Mouse (Mus musculus) stomach, embryonic 15.5 days (tissue): ENCODE measurements around the gene C1galt1c1. TPM values are rescaled to one million over a fixed set of nuclear protein-coding genes. Genes with fewer than 3 reads are reported as not detected.

Source experiments
- ATAC-seq: fragments of 200-750 bp; cut with Nextera tagmentation; 2 replicates; pipeline ENCODE4 v1.8.0; 2017; ENCODE audit warnings: low read depth, moderate number of reproducible peaks, moderate TSS enrichment; ENCODE audit not compliant: insufficient read depth, low FRiP score
- H3K27ac ChIP-seq: fragments of 300-500 bp; sonication (generic); 2 replicates; pipeline ENCODE4 v1.5.1; 2015; ENCODE audit warnings: mild to moderate bottlenecking, inconsistent platforms
- H3K27me3 ChIP-seq: fragments of 300-500 bp; sonication (generic); replicated peaks from 2 replicates; pipeline ENCODE4 v1.6.1; 2015; ENCODE audit warnings: inconsistent platforms
- H3K36me3 ChIP-seq: fragments of 300-500 bp; sonication (generic); 2 replicates; pipeline ENCODE4 v1.6.1; 2015; ENCODE audit warnings: inconsistent platforms
- H3K4me1 ChIP-seq: fragments of 300-500 bp; sonication (generic); 2 replicates; pipeline ENCODE4 v1.6.1; 2015; ENCODE audit warnings: inconsistent platforms
- H3K4me2 ChIP-seq: fragments of 300-500 bp; sonication (generic); 2 replicates; pipeline ENCODE4 v1.6.1; 2015; ENCODE audit warnings: mild to moderate bottlenecking, inconsistent platforms
- H3K4me3 ChIP-seq: fragments of 300-500 bp; sonication (generic); replicated peaks from 2 replicates; pipeline ENCODE4 v1.5.1; 2015; ENCODE audit warnings: inconsistent platforms
- H3K9ac ChIP-seq: fragments of 300-500 bp; sonication (generic); 2 replicates; pipeline ENCODE4 v1.6.1; 2015; ENCODE audit warnings: inconsistent platforms
- H3K9me3 ChIP-seq: fragments of 300-500 bp; sonication (generic); 2 replicates; pipeline ENCODE4 v1.6.1; 2016; ENCODE audit warnings: inconsistent platforms
- WGBS: fragments of 180-500 bp; shearing (Covaris S2); methylation state at CpG from one replicate; pipeline ENCODE4 v1.1.7; 2015; 5-methylcytosine and 5-hydroxymethylcytosine counted together
- polyA plus RNA-seq: library from polyadenylated mRNA; unstranded; fragments of >200 nt; fragmentation: Nextera tagmentation; extraction: Ambion mirVana; gene quantifications from 2 replicates; pipeline ENCODE4 v1.2.1, GENCODE M21; 2015

Gene C1galt1c1
- 44.4 and 44.7 TPM in 2 replicates for polyA plus RNA-seq

- H3K9ac ChIP-seq: peak within 1 kb of the TSS; percentile 32
- ATAC-seq: peak; percentile 99
- no peaks in the 10 kb centered on the region for H3K27me3 ChIP-seq
- peak within 1 kb of the TSS; percentile 59 for H3K4me3 ChIP-seq
- WGBS: 25% methylated on average over 39 of the region's 43 CpGs
- H3K27ac ChIP-seq: peak within 1 kb of the TSS; percentile 91
- H3K4me1 ChIP-seq: no peaks in the 10 kb centered on the region
- H3K9me3 ChIP-seq: no peaks in the 10 kb centered on the region
- peak within 1 kb of the TSS; percentile 47 for H3K4me2 ChIP-seq
- no peaks in the 10 kb centered on the region for H3K36me3 ChIP-seq
Observed at GRCm38 (mm10) chrX:38634801-38635637, at the start of gene C1galt1c1. Gene C1galt1c1, minus strand, starts transcription at chrX:38635087.

- WGBS: 40% methylated on average over 2 of the region's 2 CpGs
- no peak overlapping the region for H3K27ac ChIP-seq
- ATAC-seq: no peak
Observed at GRCm38 (mm10) chrX:38681972-38682371, 47.1 kb upstream of the C1galt1c1 start.

GRCm38 (mm10) chrX:38669111-38669903 lies 34.4 kb upstream of the C1galt1c1 start:
- no peak overlapping the region for H3K4me3 ChIP-seq
- no peaks in the 10 kb centered on the region for H3K4me1 ChIP-seq
- 49% methylated on average over 6 of the region's 6 CpGs for WGBS
- H3K9ac ChIP-seq: no peak overlapping the region
- H3K4me2 ChIP-seq: no peak overlapping the region
- no peaks in the 10 kb centered on the region for H3K9me3 ChIP-seq
- H3K36me3 ChIP-seq: no peaks in the 10 kb centered on the region
- no peak overlapping the region for H3K27ac ChIP-seq
- H3K27me3 ChIP-seq: no peaks in the 10 kb centered on the region
- ATAC-seq: no peak

More at GRCm38 (mm10) chrX:38681972-38682371, 47.1 kb upstream of the C1galt1c1 start:
- Histone ChIP-seq H3K4me3 (no peak overlapping the region), H3K36me3 (no peaks in the 10 kb centered on the region), H3K4me2 (no peak overlapping the region), H3K9me3 (no peaks in the 10 kb centered on the region), H3K27me3 (no peaks in the 10 kb centered on the region), H3K4me1 (no peaks in the 10 kb centered on the region), H3K9ac (no peak overlapping the region)

GRCm38 (mm10) chrX:38656206-38656883 lies 21.5 kb upstream of the C1galt1c1 start:
- H3K36me3 ChIP-seq: no peaks in the 10 kb centered on the region
- no peak overlapping the region for H3K27ac ChIP-seq
- no peak overlapping the region for H3K9ac ChIP-seq
- no peaks in the 10 kb centered on the region for H3K27me3 ChIP-seq
- no peak overlapping the region for H3K4me2 ChIP-seq
- 69% methylated on average over 4 of the region's 4 CpGs for WGBS
- no peak for ATAC-seq
- no peaks in the 10 kb centered on the region for H3K9me3 ChIP-seq
- no peaks in the 10 kb centered on the region for H3K4me1 ChIP-seq
- H3K4me3 ChIP-seq: no peak overlapping the region

GRCm38 (mm10) chrX:38654681-38655080 lies 19.8 kb upstream of the C1galt1c1 start:
- Histone ChIP-seq H3K4me3 (no peak overlapping the region), H3K27me3 (no peaks in the 10 kb centered on the region), H3K9ac (no peak overlapping the region), H3K4me1 (no peaks in the 10 kb centered on the region), H3K36me3 (no peaks in the 10 kb centered on the region), H3K4me2 (no peak overlapping the region), H3K27ac (no peak overlapping the region), H3K9me3 (no peaks in the 10 kb centered on the region)
- no peak for ATAC-seq
- WGBS: 83% methylated on average over 5 of the region's 5 CpGs

GRCm38 (mm10) chrX:38653181-38653580 lies 18.3 kb upstream of the C1galt1c1 start:
- H3K4me3 ChIP-seq: no peak overlapping the region
- no peak for ATAC-seq
- H3K27me3 ChIP-seq: no peaks in the 10 kb centered on the region
- no peak overlapping the region for H3K9ac ChIP-seq
- H3K4me1 ChIP-seq: no peaks in the 10 kb centered on the region
- WGBS: 72% methylated on average over 1 of the region's 1 CpGs
- H3K9me3 ChIP-seq: no peaks in the 10 kb centered on the region
- H3K27ac ChIP-seq: no peak overlapping the region
- no peaks in the 10 kb centered on the region for H3K36me3 ChIP-seq
- no peak overlapping the region for H3K4me2 ChIP-seq

GRCm38 (mm10) chrX:38651167-38651566 lies 16.3 kb upstream of the C1galt1c1 start:
- no peak for ATAC-seq
- no peaks in the 10 kb centered on the region for H3K4me1 ChIP-seq
- no peak overlapping the region for H3K27ac ChIP-seq
- no peak overlapping the region for H3K9ac ChIP-seq
- H3K4me3 ChIP-seq: no peak overlapping the region
- 38% methylated on average over 7 of the region's 7 CpGs for WGBS
- H3K27me3 ChIP-seq: no peaks in the 10 kb centered on the region
- H3K4me2 ChIP-seq: no peak overlapping the region
- H3K36me3 ChIP-seq: no peaks in the 10 kb centered on the region
- no peaks in the 10 kb centered on the region for H3K9me3 ChIP-seq

- Histone ChIP-seq H3K36me3 (no peaks in the 10 kb centered on the region), H3K27me3 (no peaks in the 10 kb centered on the region), H3K27ac (no peak overlapping the region), H3K9me3 (no peaks in the 10 kb centered on the region), H3K4me2 (no peak overlapping the region), H3K4me3 (no peak overlapping the region), H3K9ac (no peak overlapping the region), H3K4me1 (no peaks in the 10 kb centered on the region)
- 60% methylated on average over 9 of the region's 9 CpGs for WGBS
- no peak for ATAC-seq
Observed at GRCm38 (mm10) chrX:38650404-38651039, 15.6 kb upstream of the C1galt1c1 start.

- no peak overlapping the region for H3K9ac ChIP-seq
- H3K9me3 ChIP-seq: no peaks in the 10 kb centered on the region
- H3K4me1 ChIP-seq: no peaks in the 10 kb centered on the region
- no peaks in the 10 kb centered on the region for H3K36me3 ChIP-seq
- 56% methylated on average over 4 of the region's 4 CpGs for WGBS
- H3K4me2 ChIP-seq: no peak overlapping the region
- H3K4me3 ChIP-seq: no peak overlapping the region
- no peak for ATAC-seq
- no peak overlapping the region; the same call in 1 of the 2 replicates for H3K27ac ChIP-seq
- H3K27me3 ChIP-seq: no peaks in the 10 kb centered on the region
Observed at GRCm38 (mm10) chrX:38642183-38642582, 7.3 kb upstream of the C1galt1c1 start.

GRCm38 (mm10) chrX:38641435-38641834 lies 6.5 kb upstream of the C1galt1c1 start:
- no peak overlapping the region; the same call in 1 of the 2 replicates for H3K27ac ChIP-seq

GRCm38 (mm10) chrX:38635638-38635931 lies 698 bp upstream of the C1galt1c1 start:
- peak; percentile 19 for ATAC-seq
- Histone ChIP-seq H3K4me3 (peak overlapping the region; percentile 39), H3K27ac (peak overlapping the region; percentile 78; the same call in 1 of the 2 replicates), H3K4me2 (peak overlapping the region; percentile 47), H3K9me3 (no peaks in the 10 kb centered on the region), H3K4me1 (no peaks in the 10 kb centered on the region), H3K27me3 (no peaks in the 10 kb centered on the region), H3K9ac (no peak overlapping the region; the same call in 1 of the 2 replicates), H3K36me3 (no peaks in the 10 kb centered on the region)

More at GRCm38 (mm10) chrX:38641435-38641834, 6.5 kb upstream of the C1galt1c1 start:
- Histone ChIP-seq H3K9ac (no peak overlapping the region), H3K27me3 (no peaks in the 10 kb centered on the region), H3K4me2 (no peak overlapping the region), H3K4me1 (no peaks in the 10 kb centered on the region), H3K4me3 (no peak overlapping the region), H3K9me3 (no peaks in the 10 kb centered on the region), H3K36me3 (no peaks in the 10 kb centered on the region)
- 37% methylated on average over 4 of the region's 4 CpGs for WGBS
- ATAC-seq: no peak
